Mouse (Mus musculus) liver, adult (tissue): ENCODE results near the gene Slc16a10.

Experiments used
- GATA4 ChIP-seq: IDR thresholded peaks from 2 replicates; pipeline ENCODE4 v1.6.1; 2014; ENCODE audit warnings: mild to moderate bottlenecking, low read length; ENCODE audit not compliant: insufficient replicate concordance

Slc16a10 gene

GRCm38 (mm10) chr10:40103790-40104189 lies 38.3 kb downstream of the Slc16a10 start:
- TF ChIP-seq GATA4 = no peak

DNA sequence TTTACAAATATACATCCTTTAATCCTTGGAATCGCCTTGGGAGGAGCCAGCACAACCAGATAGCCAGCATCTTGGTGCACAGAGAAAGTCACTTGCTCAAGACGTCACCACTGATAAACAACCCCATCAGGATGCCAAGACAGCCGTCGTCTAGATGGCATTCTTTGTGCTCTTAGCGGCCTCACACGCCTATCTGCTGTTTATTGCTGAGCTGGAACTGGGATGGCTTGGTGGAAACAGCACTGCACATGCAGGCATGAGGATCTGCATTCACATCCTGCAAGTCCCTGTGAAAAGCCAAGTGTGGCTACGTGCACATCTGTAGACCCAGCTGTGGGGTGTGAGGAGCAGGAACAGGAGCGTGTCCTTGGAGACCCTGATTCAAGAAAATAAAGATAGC lies 39.1 kb downstream of the Slc16a10 start:
- no peak for TF ChIP-seq GATA4

DNA sequence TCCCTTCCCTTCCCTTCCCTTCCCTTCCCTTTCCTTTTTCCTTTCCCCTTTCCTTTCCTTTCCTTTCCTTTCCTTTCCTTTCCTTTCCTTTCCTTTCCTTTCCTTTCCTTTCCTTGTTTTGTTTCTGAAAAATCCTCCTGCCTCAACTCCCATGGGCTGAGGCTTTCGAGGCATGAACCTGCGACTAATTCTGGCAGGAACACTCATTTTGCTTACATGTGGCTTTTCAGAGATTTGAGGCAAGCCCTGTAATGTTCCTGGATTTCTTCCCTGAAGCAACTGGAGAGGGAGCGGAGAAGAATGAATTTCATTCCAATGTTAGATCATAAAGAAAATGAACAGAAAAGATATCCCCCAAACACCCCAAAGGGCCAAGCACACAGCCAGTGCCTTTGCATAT lies 39.9 kb downstream of the Slc16a10 start:
- TF ChIP-seq GATA4 = no peak

GRCm38 (mm10) chr10:40098441-40098840 lies 43.6 kb downstream of the Slc16a10 start:
- TF ChIP-seq GATA4 = no peak

DNA sequence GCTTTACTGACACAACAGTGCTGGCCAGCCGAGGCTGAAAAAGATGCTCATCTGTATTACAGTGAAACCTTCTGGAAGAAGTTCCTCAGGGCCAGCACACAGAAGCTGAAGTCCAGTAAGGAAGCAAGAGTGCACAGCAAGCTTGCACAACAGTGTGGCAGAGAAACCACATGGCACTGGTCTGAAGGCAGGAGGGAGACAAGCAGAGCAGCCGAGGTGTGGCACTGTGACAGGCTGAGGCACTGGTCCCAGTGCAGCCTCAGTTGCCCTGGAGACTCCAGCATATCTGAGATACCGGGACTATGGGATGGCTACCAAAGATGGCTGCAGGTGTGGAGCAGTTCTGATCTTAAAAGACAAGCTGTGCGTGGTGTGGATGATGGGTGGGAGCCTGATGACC lies 44.5 kb downstream of the Slc16a10 start:
- TF ChIP-seq GATA4 = no peak

- TF ChIP-seq GATA4 = no peak
These were observed 47.3 kb downstream of the Slc16a10 start for GRCm38 (mm10) chr10:40094752-40095151.

DNA sequence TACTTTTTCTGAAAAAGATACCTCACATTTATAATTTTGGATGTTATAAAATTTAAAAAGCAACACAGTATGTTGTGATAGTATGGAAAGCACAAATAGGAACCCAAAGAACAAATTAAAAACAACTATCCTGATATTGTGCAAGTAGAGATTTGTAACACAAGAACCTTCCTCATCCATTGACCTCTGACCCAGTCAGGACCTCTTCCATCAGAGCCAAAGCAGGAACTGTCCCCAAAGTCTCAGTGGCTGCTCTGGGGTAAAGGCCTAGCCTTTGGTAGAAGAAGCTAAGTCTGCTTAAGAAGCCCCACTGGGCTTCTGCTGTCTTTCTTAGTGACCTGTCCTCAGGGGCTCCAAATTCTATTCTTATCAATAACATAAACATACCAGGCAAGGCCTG lies 48.5 kb downstream of the Slc16a10 start:
- no peak for TF ChIP-seq GATA4

- TF ChIP-seq GATA4 = no peak
These were observed 50.6 kb downstream of the Slc16a10 start for GRCm38 (mm10) chr10:40091455-40091854.

DNA sequence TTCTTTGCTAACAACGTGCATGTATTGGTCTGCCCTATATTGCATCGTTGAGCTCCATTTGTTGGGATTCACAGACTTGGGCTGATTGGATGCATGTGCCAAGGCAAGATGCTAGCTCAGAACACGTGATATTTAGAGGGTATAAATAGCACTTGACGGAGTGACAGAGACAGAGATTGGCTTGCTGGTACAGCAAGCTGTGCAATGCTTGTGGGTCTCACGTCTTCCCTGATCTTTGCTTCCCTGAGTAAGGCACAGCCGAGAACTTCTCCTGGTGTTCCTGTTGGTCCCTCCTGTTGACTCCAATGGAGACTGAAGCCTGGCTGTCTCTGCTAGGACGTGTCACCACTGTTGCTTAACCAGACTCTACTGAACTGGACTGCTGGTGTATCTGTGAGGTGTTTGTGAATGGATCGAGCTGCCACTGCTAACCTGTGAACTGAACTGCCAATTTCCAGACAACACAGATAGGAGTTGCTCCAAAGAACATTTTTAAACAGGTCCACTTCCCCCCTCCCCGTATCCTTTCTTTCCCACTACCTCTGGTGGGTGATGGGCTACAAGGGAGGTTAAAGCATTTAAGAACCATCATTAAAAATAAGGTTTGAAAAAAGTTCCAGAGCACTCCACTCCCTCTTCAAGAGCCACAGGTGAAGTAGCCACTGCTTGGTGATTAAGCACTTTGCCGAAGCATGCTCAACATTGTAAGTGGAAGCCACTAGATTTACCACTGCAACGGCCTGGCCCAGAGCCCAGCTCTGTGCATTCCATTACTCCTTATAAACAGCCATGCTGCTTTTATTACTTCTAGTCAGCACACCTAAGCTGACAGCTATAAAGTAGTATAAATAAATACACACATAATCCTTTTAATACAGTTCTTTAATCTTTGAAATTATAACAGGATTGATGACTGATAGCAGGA lies 51.3 kb downstream of the Slc16a10 start:
- TF ChIP-seq GATA4 = no peak

DNA sequence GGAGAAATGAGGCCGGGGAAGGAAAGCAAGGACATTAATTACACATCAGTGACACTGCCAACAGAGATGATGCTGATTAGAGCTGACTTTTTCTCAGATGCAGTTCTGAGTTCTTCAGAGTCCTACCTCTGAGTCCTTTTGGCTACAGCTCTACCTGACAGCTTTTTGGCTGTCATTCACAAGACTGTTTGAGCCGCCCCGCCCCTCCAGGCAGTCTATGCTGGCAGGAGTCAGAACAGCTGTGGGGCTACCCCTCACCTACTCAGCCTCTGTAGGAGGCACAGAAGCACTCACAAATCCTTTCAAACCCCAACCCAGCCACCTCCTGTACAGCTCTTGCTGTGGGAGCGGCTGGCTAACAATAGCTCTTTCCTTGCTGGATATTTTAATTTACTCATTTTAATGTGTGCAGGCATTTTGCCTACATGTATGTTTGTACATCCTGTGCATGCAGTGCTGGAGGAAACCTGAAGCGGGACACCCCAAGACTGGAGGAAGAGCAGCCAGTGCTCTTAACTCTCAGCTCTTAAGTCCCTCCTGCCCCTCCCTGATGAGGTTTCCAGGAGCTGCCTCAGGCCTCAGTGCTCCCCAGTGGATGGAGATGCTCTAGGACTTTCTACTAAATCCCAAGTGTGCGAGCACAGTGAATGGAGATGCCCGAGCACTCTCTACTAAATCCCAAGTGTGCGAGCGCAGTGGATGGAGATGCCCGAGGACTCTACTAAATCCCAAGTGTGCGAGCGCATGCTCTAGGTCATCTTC lies 57.5 kb downstream of the Slc16a10 start:
- no peak for TF ChIP-seq GATA4

DNA sequence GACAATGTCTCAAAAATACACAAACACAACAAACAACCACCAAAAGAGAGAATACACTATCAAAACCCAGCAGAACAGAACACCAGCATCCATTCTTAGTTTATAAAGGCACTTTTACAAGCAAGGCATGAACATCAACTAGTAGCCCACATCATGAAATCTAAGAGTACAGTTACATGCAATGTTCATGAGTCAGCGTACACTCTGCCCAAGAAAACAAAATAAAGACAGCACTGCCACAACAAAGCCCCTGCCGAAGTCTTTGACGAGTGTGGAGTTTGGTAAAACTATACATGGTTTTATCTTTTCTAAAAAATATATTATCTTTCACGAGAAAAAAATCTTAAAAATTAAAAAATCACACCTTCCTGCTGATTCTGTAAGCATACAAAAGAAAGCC lies 58.5 kb downstream of the Slc16a10 start:
- no peak for TF ChIP-seq GATA4

DNA sequence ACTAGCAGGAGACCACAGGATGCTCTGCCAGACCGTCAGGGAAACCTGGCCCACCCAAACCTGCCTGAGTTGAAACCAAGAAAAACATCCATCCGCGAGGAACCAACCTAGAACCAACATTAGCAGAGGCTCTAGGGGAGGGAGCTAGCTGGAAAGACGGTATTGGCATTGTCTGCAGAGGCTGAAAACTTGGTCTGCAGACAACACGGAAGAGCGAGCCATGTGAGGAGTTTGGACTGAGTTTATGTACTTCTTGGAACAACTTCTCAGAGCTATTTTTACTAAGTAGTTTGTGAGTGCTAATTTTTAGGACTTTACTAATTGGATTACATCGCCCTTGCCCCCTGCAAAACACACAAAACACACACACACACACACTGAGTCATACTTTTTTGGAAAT lies 59.4 kb downstream of the Slc16a10 start:
- TF ChIP-seq GATA4 = no peak

DNA sequence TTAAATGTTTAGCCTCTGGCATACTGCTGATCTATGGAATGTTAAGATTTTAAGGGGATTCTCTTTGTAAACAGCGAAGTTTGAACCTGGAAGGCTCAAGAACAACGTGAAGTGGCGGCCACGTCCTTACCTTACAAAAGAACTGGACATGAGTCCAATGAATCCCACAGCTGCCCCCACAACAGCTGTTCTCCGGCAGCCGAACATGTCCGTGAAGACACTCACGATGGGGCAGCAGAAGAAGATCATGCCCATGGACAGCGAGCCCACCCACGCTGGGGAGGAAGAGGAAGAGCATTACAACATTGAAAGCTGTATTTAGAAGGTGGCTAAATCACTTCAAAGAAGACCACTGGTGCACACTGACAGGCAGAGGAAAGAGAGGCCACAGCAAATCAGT lies 61.5 kb downstream of the Slc16a10 start:
- no peak for TF ChIP-seq GATA4

- TF ChIP-seq GATA4 = no peak
These were observed 62.8 kb downstream of the Slc16a10 start for GRCm38 (mm10) chr10:40079256-40079655.

- TF ChIP-seq GATA4 = peak; percentile 2; the same call in 1 of the 2 replicates
These were observed 64.1 kb downstream of the Slc16a10 start for GRCm38 (mm10) chr10:40077960-40078353.

- TF ChIP-seq GATA4 = peak; percentile 9; the same call in 1 of the 2 replicates
These were observed 64.6 kb downstream of the Slc16a10 start for GRCm38 (mm10) chr10:40077346-40077959.
